Mouse (Mus musculus) forebrain, embryonic 15.5 days (tissue): ENCODE data around the gene Ppp1r9a. TPM values are rescaled to one million over a fixed set of nuclear protein-coding genes. Genes with fewer than 3 reads are reported as not detected.

Experiments
- ATAC-seq: fragments of 200-750 bp; cut with Nextera tagmentation; replicated peaks from 2 replicates; pipeline ENCODE4 v1.8.0; 2017; ENCODE audit warnings: mild to moderate bottlenecking, moderate TSS enrichment, moderate library complexity
- H3K27ac ChIP-seq: fragments of 300-500 bp; sonication (generic); replicated peaks from 2 replicates; pipeline ENCODE4 v1.5.1; 2015; ENCODE audit warnings: mild to moderate bottlenecking, inconsistent platforms
- H3K27me3 ChIP-seq: fragments of 300-500 bp; sonication (generic); 2 replicates; pipeline ENCODE4 v1.6.1; 2015; ENCODE audit warnings: inconsistent platforms
- H3K36me3 ChIP-seq: fragments of 300-500 bp; sonication (generic); 2 replicates; pipeline ENCODE4 v1.6.1; 2015; ENCODE audit warnings: mild to moderate bottlenecking, inconsistent platforms
- H3K4me1 ChIP-seq: fragments of 300-500 bp; sonication (generic); 2 replicates; pipeline ENCODE4 v1.6.1; 2015; ENCODE audit warnings: inconsistent platforms
- H3K4me2 ChIP-seq: fragments of 300-500 bp; sonication (generic); replicated peaks from 2 replicates; pipeline ENCODE4 v1.6.1; 2015; ENCODE audit warnings: mild to moderate bottlenecking, inconsistent platforms
- H3K4me3 ChIP-seq: fragments of 300-500 bp; sonication (generic); 2 replicates; pipeline ENCODE4 v1.5.1; 2015; ENCODE audit warnings: mild to moderate bottlenecking, inconsistent platforms
- H3K9ac ChIP-seq: fragments of 300-500 bp; sonication (generic); replicated peaks from 2 replicates; pipeline ENCODE4 v1.6.1; 2015; ENCODE audit warnings: mild to moderate bottlenecking, inconsistent platforms
- H3K9me3 ChIP-seq: fragments of 300-500 bp; sonication (generic); 2 replicates; pipeline ENCODE4 v1.6.1; 2016; ENCODE audit warnings: inconsistent platforms
- WGBS: fragments of 180-500 bp; shearing (Covaris S2); methylation state at CpG from one replicate; pipeline ENCODE4 v1.1.7; 2015; ENCODE audit warnings: mixed read lengths; 5-methylcytosine and 5-hydroxymethylcytosine counted together
- polyA plus RNA-seq: library from polyadenylated mRNA; unstranded; fragments of >200 nt; fragmentation: Nextera tagmentation; extraction: Ambion mirVana; gene quantifications from 2 replicates; pipeline ENCODE4 v1.2.1, GENCODE M21; 2015

The Ppp1r9a gene
- polyA plus RNA-seq, 1 experiment from 2014 or later, result 43.8 TPM

- H3K4me3 ChIP-seq, result no peak overlapping the region
- no peak overlapping the region for H3K9ac ChIP-seq
- no peak overlapping the region for H3K4me2 ChIP-seq
- H3K9me3 ChIP-seq, result no peaks in the 10 kb centered on the region
- H3K4me1 ChIP-seq, result peaks cover 10% of the 10 kb centered on the region; the same call in 1 of the 2 replicates
- H3K36me3 ChIP-seq, result no peaks in the 10 kb centered on the region
- no peaks in the 10 kb centered on the region for H3K27me3 ChIP-seq
- no peak overlapping the region for H3K27ac ChIP-seq
- WGBS, result 13% methylated on average over 4 of the region's 4 CpGs
- no peak for ATAC-seq
Observed at GRCm38 (mm10) chr6:5012794-5013193, 110.1 kb downstream of the Ppp1r9a start.

- Histone ChIP-seq H3K9me3 (no peaks in the 10 kb centered on the region), H3K4me2 (no peak overlapping the region), H3K27ac (no peak overlapping the region), H3K27me3 (no peaks in the 10 kb centered on the region), H3K4me1 (peaks cover 10% of the 10 kb centered on the region; the same call in 1 of the 2 replicates), H3K4me3 (no peak overlapping the region), H3K9ac (no peak overlapping the region), H3K36me3 (no peaks in the 10 kb centered on the region)
- 96% methylated on average over 6 of the region's 6 CpGs for WGBS
- ATAC-seq, result no peak
Observed at GRCm38 (mm10) chr6:5014567-5014966, 111.8 kb downstream of the Ppp1r9a start.

- Histone ChIP-seq H3K27me3 (no peaks in the 10 kb centered on the region), H3K4me1 (peaks cover 10% of the 10 kb centered on the region; the same call in 1 of the 2 replicates), H3K36me3 (no peaks in the 10 kb centered on the region), H3K9me3 (no peaks in the 10 kb centered on the region), H3K9ac (no peak overlapping the region), H3K4me2 (no peak overlapping the region), H3K4me3 (no peak overlapping the region), H3K27ac (no peak overlapping the region)
- 76% methylated on average over 2 of the region's 2 CpGs for WGBS
- ATAC-seq, result no peak
Observed at GRCm38 (mm10) chr6:5015173-5015572, 112.5 kb downstream of the Ppp1r9a start.

- Histone ChIP-seq H3K27me3 (no peaks in the 10 kb centered on the region), H3K4me3 (no peak overlapping the region), H3K4me1 (no peaks in the 10 kb centered on the region), H3K9me3 (no peaks in the 10 kb centered on the region), H3K9ac (no peak overlapping the region), H3K36me3 (no peaks in the 10 kb centered on the region), H3K4me2 (no peak overlapping the region), H3K27ac (no peak overlapping the region)
- WGBS, result 90% methylated on average over 6 of the region's 6 CpGs
- ATAC-seq, result no peak
Observed at GRCm38 (mm10) chr6:5017945-5018511, 115.3 kb downstream of the Ppp1r9a start.

GRCm38 (mm10) chr6:5019208-5019607 is 116.5 kb downstream of the Ppp1r9a start:
- Histone ChIP-seq H3K9ac (no peak overlapping the region), H3K4me3 (no peak overlapping the region), H3K4me1 (no peaks in the 10 kb centered on the region), H3K9me3 (no peaks in the 10 kb centered on the region), H3K4me2 (no peak overlapping the region), H3K27me3 (no peaks in the 10 kb centered on the region), H3K36me3 (no peaks in the 10 kb centered on the region), H3K27ac (no peak overlapping the region)
- ATAC-seq, result no peak
- 38% methylated on average over 5 of the region's 5 CpGs for WGBS

- ATAC-seq, result no peak
- Histone ChIP-seq H3K27ac (no peak overlapping the region), H3K4me3 (no peak overlapping the region), H3K4me1 (no peaks in the 10 kb centered on the region), H3K4me2 (no peak overlapping the region), H3K27me3 (no peaks in the 10 kb centered on the region), H3K9me3 (no peaks in the 10 kb centered on the region), H3K9ac (no peak overlapping the region), H3K36me3 (no peaks in the 10 kb centered on the region)
- 94% methylated on average over 2 of the region's 2 CpGs for WGBS
Observed at GRCm38 (mm10) chr6:5019969-5020368, 117.3 kb downstream of the Ppp1r9a start.

- Histone ChIP-seq H3K9me3 (no peaks in the 10 kb centered on the region), H3K9ac (no peak overlapping the region), H3K4me3 (no peak overlapping the region), H3K36me3 (no peaks in the 10 kb centered on the region), H3K27ac (no peak overlapping the region), H3K27me3 (no peaks in the 10 kb centered on the region), H3K4me2 (no peak overlapping the region), H3K4me1 (no peaks in the 10 kb centered on the region)
- ATAC-seq, result no peak
- WGBS, result 86% methylated on average over 1 of the region's 1 CpGs
Observed at GRCm38 (mm10) chr6:5020510-5020909, 117.8 kb downstream of the Ppp1r9a start.

GRCm38 (mm10) chr6:5022677-5023076 is 120.0 kb downstream of the Ppp1r9a start:
- 89% methylated on average over 5 of the region's 5 CpGs for WGBS
- H3K4me1 ChIP-seq, result no peaks in the 10 kb centered on the region

GRCm38 (mm10) chr6:5024893-5025292 is 122.2 kb downstream of the Ppp1r9a start:
- 55% methylated on average over 7 of the region's 7 CpGs for WGBS
- H3K27me3 ChIP-seq, result no peaks in the 10 kb centered on the region
- H3K9me3 ChIP-seq, result no peaks in the 10 kb centered on the region
- H3K4me1 ChIP-seq, result no peaks in the 10 kb centered on the region
- no peaks in the 10 kb centered on the region for H3K36me3 ChIP-seq
- H3K4me2 ChIP-seq, result no peak overlapping the region
- no peak overlapping the region for H3K27ac ChIP-seq
- no peak for ATAC-seq
- no peak overlapping the region for H3K4me3 ChIP-seq
- no peak overlapping the region for H3K9ac ChIP-seq

More at GRCm38 (mm10) chr6:5022677-5023076, 120.0 kb downstream of the Ppp1r9a start:
- H3K36me3 ChIP-seq, result no peaks in the 10 kb centered on the region
- no peaks in the 10 kb centered on the region for H3K9me3 ChIP-seq
- no peak for ATAC-seq
- no peak overlapping the region for H3K9ac ChIP-seq
- H3K27ac ChIP-seq, result no peak overlapping the region
- H3K4me3 ChIP-seq, result no peak overlapping the region
- no peaks in the 10 kb centered on the region for H3K27me3 ChIP-seq
- no peak overlapping the region for H3K4me2 ChIP-seq

- no peak for ATAC-seq
- Histone ChIP-seq H3K27me3 (no peaks in the 10 kb centered on the region), H3K9me3 (no peaks in the 10 kb centered on the region)
Observed at GRCm38 (mm10) chr6:5026772-5027171, 124.1 kb downstream of the Ppp1r9a start.

GRCm38 (mm10) chr6:5027213-5027612 is 124.5 kb downstream of the Ppp1r9a start:
- no peak overlapping the region for H3K4me3 ChIP-seq
- H3K27ac ChIP-seq, result no peak overlapping the region
- H3K27me3 ChIP-seq, result no peaks in the 10 kb centered on the region
- 39% methylated on average over 2 of the region's 2 CpGs for WGBS
- 0 out of 2 replicates have a peak, but pooled peaks have one; percentile 38 for ATAC-seq
- H3K4me1 ChIP-seq, result no peaks in the 10 kb centered on the region
- no peak overlapping the region for H3K4me2 ChIP-seq
- H3K9me3 ChIP-seq, result no peaks in the 10 kb centered on the region
- no peaks in the 10 kb centered on the region for H3K36me3 ChIP-seq
- H3K9ac ChIP-seq, result no peak overlapping the region

More at GRCm38 (mm10) chr6:5026772-5027171, 124.1 kb downstream of the Ppp1r9a start:
- Histone ChIP-seq H3K9ac (no peak overlapping the region), H3K4me1 (no peaks in the 10 kb centered on the region), H3K36me3 (no peaks in the 10 kb centered on the region), H3K27ac (no peak overlapping the region), H3K4me2 (no peak overlapping the region), H3K4me3 (no peak overlapping the region)
- 33% methylated on average over 3 of the region's 3 CpGs for WGBS

- Histone ChIP-seq H3K4me1 (no peaks in the 10 kb centered on the region), H3K36me3 (no peaks in the 10 kb centered on the region), H3K9me3 (no peaks in the 10 kb centered on the region), H3K4me3 (no peak overlapping the region), H3K9ac (no peak overlapping the region), H3K27me3 (no peaks in the 10 kb centered on the region), H3K4me2 (no peak overlapping the region), H3K27ac (no peak overlapping the region)
- ATAC-seq, result no peak
- 54% methylated on average over 5 of the region's 5 CpGs for WGBS
Observed at GRCm38 (mm10) chr6:5027801-5028200, 125.1 kb downstream of the Ppp1r9a start.
